Mouse (Mus musculus): Measurements from ENCODE around the gene Mmp17. TPM values are rescaled to one million over a fixed set of nuclear protein-coding genes. Genes with fewer than 3 reads are reported as not detected.
A peak's percentile ranks its signal among the peaks of the same experiment; 100 is the strongest.

Mmp17 gene
- 2.1 and 3.8 TPM in 2 replicates for polyA plus RNA-seq (2012; rRNA removed)

GRCm38 (mm10) chr5:129583761-129584582, at the start of gene Mmp17:
Mmp17 (plus strand) TSS chr5:129584169.
- Histone ChIP-seq H3K4me1 (ENCODE audit: control insufficient read depth, insufficient read depth, insufficient read length, low read length) (peaks cover 15% of the 10 kb centered on the region), H3K27me3 (ENCODE audit: control insufficient read depth, insufficient read depth, low read length) (peaks cover 45% of the 10 kb centered on the region), H3K36me3 (ENCODE audit: control insufficient read depth, insufficient read depth, low read length) (no peaks in the 10 kb centered on the region), H3K4me3 (ENCODE audit: low read depth, low read length) (peak within 1 kb of the TSS; percentile 69), H3K27ac (ENCODE audit: insufficient read depth, low read depth, low read length) (no peak within 1 kb of the TSS)
- 0 out of 2 replicates have a peak, but pooled peaks have one; percentile 12 for TF ChIP-seq POLR2A (IDR thresholded peaks at IDR 0.05; ENCODE audit: low read depth, low read length)
- peak; percentile 80; the same call in 1 of the 2 replicates for TF ChIP-seq CTCF (IDR thresholded peaks at IDR 0.05; ENCODE audit: extremely low read depth, insufficient read length, insufficient replicate concordance, low read depth, low read length)
- WGBS, result 1% methylated on average over 79 of the region's 80 CpGs

GRCm38 (mm10) chr5:129534500-129534899, 49.5 kb upstream of the Mmp17 start:
- no peaks in the 10 kb centered on the region for H3K4me1 ChIP-seq (ENCODE audit: control insufficient read depth, insufficient read depth, insufficient read length, low read length)
- H3K27me3 ChIP-seq (ENCODE audit: control insufficient read depth, insufficient read depth, low read length), result no peaks in the 10 kb centered on the region
- H3K27ac ChIP-seq (ENCODE audit: insufficient read depth, low read depth, low read length), result no peak overlapping the region; the same call in 1 of the 2 replicates
- H3K36me3 ChIP-seq (ENCODE audit: control insufficient read depth, insufficient read depth, low read length), result peaks cover 16% of the 10 kb centered on the region
- TF ChIP-seq CTCF (IDR thresholded peaks at IDR 0.05; ENCODE audit: extremely low read depth, insufficient read length, insufficient replicate concordance, low read depth, low read length), result no peak
- no peak for TF ChIP-seq POLR2A (IDR thresholded peaks at IDR 0.05; ENCODE audit: low read depth, low read length)
- no peak overlapping the region for H3K4me3 ChIP-seq (ENCODE audit: low read depth, low read length)
- 86% methylated on average over 2 of the region's 2 CpGs for WGBS

GRCm38 (mm10) chr5:129535021-129535420, 48.9 kb upstream of the Mmp17 start:
- Histone ChIP-seq H3K27me3 (ENCODE audit: control insufficient read depth, insufficient read depth, low read length) (no peaks in the 10 kb centered on the region), H3K4me1 (ENCODE audit: control insufficient read depth, insufficient read depth, insufficient read length, low read length) (no peaks in the 10 kb centered on the region), H3K4me3 (ENCODE audit: low read depth, low read length) (no peak overlapping the region), H3K36me3 (ENCODE audit: control insufficient read depth, insufficient read depth, low read length) (peaks cover 17% of the 10 kb centered on the region), H3K27ac (ENCODE audit: insufficient read depth, low read depth, low read length) (no peak overlapping the region)
- TF ChIP-seq CTCF (IDR thresholded peaks at IDR 0.05; ENCODE audit: extremely low read depth, insufficient read length, insufficient replicate concordance, low read depth, low read length) (no peak), POLR2A (IDR thresholded peaks at IDR 0.05; ENCODE audit: low read depth, low read length) (no peak)
- 84% methylated on average over 2 of the region's 2 CpGs for WGBS

- H3K27me3 ChIP-seq (ENCODE audit: control insufficient read depth, insufficient read depth, low read length), result no peaks in the 10 kb centered on the region
- over 99% methylated on average over 3 of the region's 3 CpGs for WGBS
- H3K36me3 ChIP-seq (ENCODE audit: control insufficient read depth, insufficient read depth, low read length), result peaks cover 21% of the 10 kb centered on the region
- H3K4me1 ChIP-seq (ENCODE audit: control insufficient read depth, insufficient read depth, insufficient read length, low read length), result no peaks in the 10 kb centered on the region
- H3K4me3 ChIP-seq (ENCODE audit: low read depth, low read length), result no peak overlapping the region
- H3K27ac ChIP-seq (ENCODE audit: insufficient read depth, low read depth, low read length), result 0 out of 2 replicates have a peak overlapping the region, but pooled peaks have one; percentile 32
- TF ChIP-seq POLR2A (IDR thresholded peaks at IDR 0.05; ENCODE audit: low read depth, low read length), result no peak
- no peak for TF ChIP-seq CTCF (IDR thresholded peaks at IDR 0.05; ENCODE audit: extremely low read depth, insufficient read length, insufficient replicate concordance, low read depth, low read length)
Observed at GRCm38 (mm10) chr5:129535431-129535830, 48.5 kb upstream of the Mmp17 start.

- no peaks in the 10 kb centered on the region for H3K4me1 ChIP-seq (ENCODE audit: control insufficient read depth, insufficient read depth, insufficient read length, low read length)
- TF ChIP-seq POLR2A (IDR thresholded peaks at IDR 0.05; ENCODE audit: low read depth, low read length), result no peak
- TF ChIP-seq CTCF (IDR thresholded peaks at IDR 0.05; ENCODE audit: extremely low read depth, insufficient read length, insufficient replicate concordance, low read depth, low read length), result no peak
- H3K4me3 ChIP-seq (ENCODE audit: low read depth, low read length), result no peak overlapping the region
- no peak overlapping the region for H3K27ac ChIP-seq (ENCODE audit: insufficient read depth, low read depth, low read length)
- H3K27me3 ChIP-seq (ENCODE audit: control insufficient read depth, insufficient read depth, low read length), result no peaks in the 10 kb centered on the region
- WGBS, result 94% methylated on average over 4 of the region's 4 CpGs
- peaks cover 46% of the 10 kb centered on the region for H3K36me3 ChIP-seq (ENCODE audit: control insufficient read depth, insufficient read depth, low read length)
Observed at GRCm38 (mm10) chr5:129538826-129539225, 45.1 kb upstream of the Mmp17 start.

- no peaks in the 10 kb centered on the region for H3K27me3 ChIP-seq (ENCODE audit: control insufficient read depth, insufficient read depth, low read length)
- no peak overlapping the region for H3K27ac ChIP-seq (ENCODE audit: insufficient read depth, low read depth, low read length)
- peaks cover 70% of the 10 kb centered on the region for H3K36me3 ChIP-seq (ENCODE audit: control insufficient read depth, insufficient read depth, low read length)
- 94% methylated on average over 3 of the region's 3 CpGs for WGBS
- TF ChIP-seq CTCF (IDR thresholded peaks at IDR 0.05; ENCODE audit: extremely low read depth, insufficient read length, insufficient replicate concordance, low read depth, low read length) (peak; percentile 11; the same call in 1 of the 2 replicates), POLR2A (IDR thresholded peaks at IDR 0.05; ENCODE audit: low read depth, low read length) (no peak)
- H3K4me3 ChIP-seq (ENCODE audit: low read depth, low read length), result no peak overlapping the region
- H3K4me1 ChIP-seq (ENCODE audit: control insufficient read depth, insufficient read depth, insufficient read length, low read length), result no peaks in the 10 kb centered on the region
Observed at GRCm38 (mm10) chr5:129542236-129542635, 41.7 kb upstream of the Mmp17 start.

- Histone ChIP-seq H3K36me3 (ENCODE audit: control insufficient read depth, insufficient read depth, low read length) (peaks cover 83% of the 10 kb centered on the region), H3K4me3 (ENCODE audit: low read depth, low read length) (no peak overlapping the region), H3K27me3 (ENCODE audit: control insufficient read depth, insufficient read depth, low read length) (no peaks in the 10 kb centered on the region), H3K27ac (ENCODE audit: insufficient read depth, low read depth, low read length) (no peak overlapping the region), H3K4me1 (ENCODE audit: control insufficient read depth, insufficient read depth, insufficient read length, low read length) (no peaks in the 10 kb centered on the region)
- no peak for TF ChIP-seq POLR2A (IDR thresholded peaks at IDR 0.05; ENCODE audit: low read depth, low read length)
- no peak for TF ChIP-seq CTCF (IDR thresholded peaks at IDR 0.05; ENCODE audit: extremely low read depth, insufficient read length, insufficient replicate concordance, low read depth, low read length)
- 76% methylated on average over 9 of the region's 9 CpGs for WGBS
Observed at GRCm38 (mm10) chr5:129545787-129546186, 38.2 kb upstream of the Mmp17 start.

Measured in small intestine, adult 2 months (tissue).